Mouse (Mus musculus) myocyte (in vitro differentiated cells): ENCODE data around the gene Iqch.

Experiments used
- CEBPB ChIP-seq: IDR thresholded peaks from 2 replicates; pipeline ENCODE4 v1.6.1; 2011; ENCODE audit warnings: mild to moderate bottlenecking, moderate library complexity; ENCODE audit not compliant: poor library complexity, insufficient read depth, severe bottlenecking
- E2F4 ChIP-seq: IDR thresholded peaks from one replicate; pipeline ENCODE4 v1.6.1; 2011; ENCODE audit warnings: mild to moderate bottlenecking, control low read depth, moderate library complexity; ENCODE audit not compliant: insufficient read depth
- MAX ChIP-seq: IDR thresholded peaks from one replicate; pipeline ENCODE4 v1.6.1; 2011; ENCODE audit warnings: low read depth, mild to moderate bottlenecking, control low read depth
- MYOD1 ChIP-seq, 3 experiments: IDR thresholded peaks; one replicate each; pipeline ENCODE4 v1.6.1; 2011; ENCODE audit warnings: control low read depth in 2 of 3, low read depth in 2 of 3, mild to moderate bottlenecking in 2 of 3, moderate library complexity in 1 of 3; ENCODE audit not compliant: insufficient read length in 2 of 3, control insufficient read depth in 1 of 3
- MYOG ChIP-seq, 3 experiments: IDR thresholded peaks; one replicate each; pipeline ENCODE4 v1.6.1; 2011; ENCODE audit warnings: control low read depth in 2 of 3, low read depth in 2 of 3, mild to moderate bottlenecking in 2 of 3; ENCODE audit not compliant: insufficient read length in 2 of 3, control insufficient read depth in 1 of 3, insufficient read depth in 1 of 3
- POLR2A ChIP-seq: IDR thresholded peaks from one replicate; pipeline ENCODE4 v1.6.1; 2011; ENCODE audit warnings: low read depth, mild to moderate bottlenecking, control low read depth, moderate library complexity; ENCODE audit not compliant: insufficient read length
- POLR2AphosphoS2 ChIP-seq: IDR thresholded peaks from one replicate; pipeline ENCODE4 v1.6.1; 2011; ENCODE audit warnings: low read depth, control low read depth; ENCODE audit not compliant: insufficient read length
- REST ChIP-seq: IDR thresholded peaks from one replicate; pipeline ENCODE4 v1.6.1; 2011; ENCODE audit warnings: mild to moderate bottlenecking, control low read depth, moderate library complexity; ENCODE audit not compliant: insufficient read depth, insufficient read length
- SRF ChIP-seq: IDR thresholded peaks from one replicate; pipeline ENCODE4 v1.6.1; 2011; ENCODE audit warnings: low read depth; ENCODE audit not compliant: control insufficient read depth, insufficient read length
- USF1 ChIP-seq: IDR thresholded peaks from one replicate; pipeline ENCODE4 v1.6.1; 2011; ENCODE audit warnings: low read depth, mild to moderate bottlenecking, control low read depth, moderate library complexity

DNA sequence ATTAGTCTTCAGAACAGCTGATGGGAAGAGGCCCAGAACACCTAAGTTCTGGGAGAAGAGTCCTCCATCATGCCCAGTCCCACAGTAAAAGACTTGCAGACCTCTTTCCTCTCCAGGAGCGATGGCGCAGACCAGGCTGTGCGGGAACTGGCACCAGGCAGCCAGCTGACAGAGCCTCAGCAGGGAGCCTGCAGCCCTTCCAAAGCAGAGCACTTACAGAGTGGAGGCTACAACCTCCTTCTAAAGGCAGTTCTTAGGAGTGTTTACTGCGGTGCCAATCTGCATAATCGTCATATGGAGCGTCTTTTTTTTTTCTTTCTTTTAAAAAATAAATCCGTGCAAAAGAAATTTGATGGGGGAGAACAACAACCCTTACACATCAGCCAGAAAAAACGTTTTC, 229.8 kb downstream of the Iqch start:
- TF ChIP-seq POLR2A (no peak), POLR2AphosphoS2 (no peak), MAX (no peak), MYOG (IDR thresholded peaks at IDR 0.05; ENCODE audit: control insufficient read depth in 1 of 3, insufficient read depth in 1 of 3, insufficient read length in 2 of 3, low read depth in 2 of 3) (no peak), E2F4 (no peak), CEBPB (no peak), USF1 (no peak), REST (no peak), SRF (no peak), MYOD1 (IDR thresholded peaks at IDR 0.05; ENCODE audit: control insufficient read depth in 1 of 3, insufficient read length in 2 of 3, low read depth in 2 of 3) (no peak)
